Mouse (Mus musculus) gastrocnemius, postnatal 14 days (tissue): ENCODE measurements around the gene Gon4l. TPM values are rescaled to one million over a fixed set of nuclear protein-coding genes. Genes with fewer than 3 reads are reported as not detected.
"Not testable (repeated sequence)": the region's sequence is repeated elsewhere in the genome, so short reads cannot be mapped to it uniquely, and the experiment has no call there.

ENCODE experiments used
- DNase-seq: peaks from one replicate; pipeline ENCODE4 v3.0.0; 2021; ENCODE audit warnings: mixed read lengths
- intact Hi-C: fragments of 180-260 bp; cut with DNase I; formaldehyde crosslinking; loops from one replicate; pipeline ENCODE4 v1.15.1; 2025; ENCODE audit warnings: low total_unique reads
- long read RNA-seq, 2 experiments: library from polyadenylated mRNA; stranded (forward); transcript quantifications; one replicate each; pipeline ENCODE4 v2.0.0; 2021
- total RNA-seq, 2 experiments: library from RNA; stranded (reverse); gene quantifications; 2 replicates each; pipeline ENCODE4 v1.2.3; 2021

Gene Gon4l
- total RNA-seq = 10 to 100 TPM; 11.9 to 12.5 TPM
- long read RNA-seq, experiment 1, partial matches to known transcripts = 1 of 2 reads
- long read RNA-seq, experiment 1, other reads (novel, unspliced or antisense) = 1 of 2 reads
- long read RNA-seq, experiment 2, partial matches to known transcripts = 3 of 3 reads
- long read RNA-seq, experiment 2, other reads (novel, unspliced or antisense) = 0 of 3 reads

- intact Hi-C loops, DNase-seq: not testable (repeated sequence)
Measured at GRCm38 (mm10) chr3:88834951-88835491, at the start of gene Gon4l. Gene Gon4l, plus strand, starts transcription at chr3:88835231.

GRCm38 (mm10) chr3:88786323-88786722 is 48.7 kb upstream of the Gon4l start:
- intact Hi-C loops, DNase-seq: not testable (repeated sequence)

- intact Hi-C loops, DNase-seq: not testable (repeated sequence)
Measured at GRCm38 (mm10) chr3:88786805-88787204, 48.2 kb upstream of the Gon4l start.

- DNase-seq, intact Hi-C loops: not testable (repeated sequence)
Measured at GRCm38 (mm10) chr3:88788033-88788432, 47.0 kb upstream of the Gon4l start.

- intact Hi-C loops, DNase-seq: not testable (repeated sequence)
Measured at GRCm38 (mm10) chr3:88797507-88797906, 37.5 kb upstream of the Gon4l start.

GRCm38 (mm10) chr3:88803910-88804540 is 31.0 kb upstream of the Gon4l start:
- DNase-seq = no peak
- intact Hi-C loops = no loop called here

GRCm38 (mm10) chr3:88825710-88826109 is 9.3 kb upstream of the Gon4l start:
- intact Hi-C loops = no loop called here
- no peak for DNase-seq

GRCm38 (mm10) chr3:88827231-88827630 is 7.8 kb upstream of the Gon4l start:
- DNase-seq = no peak
- intact Hi-C loops = no loop called here

GRCm38 (mm10) chr3:88831177-88832121 is 3.6 kb upstream of the Gon4l start:
- DNase-seq = peak; percentile 38
- intact Hi-C loops = not testable (repeated sequence)

- intact Hi-C loops = not testable (repeated sequence)
- peak; percentile 27 for DNase-seq
Measured at GRCm38 (mm10) chr3:88832388-88832787, 2.6 kb upstream of the Gon4l start.

- DNase-seq = no peak
- intact Hi-C loops = no loop called here
Measured at GRCm38 (mm10) chr3:88849172-88849571, 14.1 kb downstream of the Gon4l start.

GRCm38 (mm10) chr3:88855837-88856236 is 20.8 kb downstream of the Gon4l start:
- no peak for DNase-seq
- intact Hi-C loops = no loop called here

GRCm38 (mm10) chr3:88862129-88862528 is 27.1 kb downstream of the Gon4l start:
- no peak for DNase-seq
- intact Hi-C loops = no loop called here

GRCm38 (mm10) chr3:88866735-88867134 is 31.7 kb downstream of the Gon4l start:
- DNase-seq, intact Hi-C loops: not testable (repeated sequence)

GRCm38 (mm10) chr3:88867177-88867576 is 32.1 kb downstream of the Gon4l start:
- intact Hi-C loops, DNase-seq: not testable (repeated sequence)

- intact Hi-C loops, DNase-seq: not testable (repeated sequence)
Measured at GRCm38 (mm10) chr3:88868449-88868848, 33.4 kb downstream of the Gon4l start.

- DNase-seq, intact Hi-C loops: not testable (repeated sequence)
Measured at GRCm38 (mm10) chr3:88882536-88882935, 47.5 kb downstream of the Gon4l start.

GRCm38 (mm10) chr3:88893011-88893410 is 58.0 kb downstream of the Gon4l start:
- intact Hi-C loops, DNase-seq: not testable (repeated sequence)

- DNase-seq = no peak
- intact Hi-C loops = no loop called here
Measured at GRCm38 (mm10) chr3:88904803-88905202, 69.8 kb downstream of the Gon4l start.

- intact Hi-C loops = no loop called here
- no peak for DNase-seq
Measured at GRCm38 (mm10) chr3:88905209-88905608, 70.2 kb downstream of the Gon4l start.
